Mouse (Mus musculus) urinary bladder, postnatal 14 days (tissue): ENCODE data around the gene Mpp1.

ENCODE experiments used
- DNase-seq: peaks from one replicate; pipeline ENCODE4 v3.0.0; 2021; ENCODE audit warnings: low spot score

Gene Mpp1

DNA sequence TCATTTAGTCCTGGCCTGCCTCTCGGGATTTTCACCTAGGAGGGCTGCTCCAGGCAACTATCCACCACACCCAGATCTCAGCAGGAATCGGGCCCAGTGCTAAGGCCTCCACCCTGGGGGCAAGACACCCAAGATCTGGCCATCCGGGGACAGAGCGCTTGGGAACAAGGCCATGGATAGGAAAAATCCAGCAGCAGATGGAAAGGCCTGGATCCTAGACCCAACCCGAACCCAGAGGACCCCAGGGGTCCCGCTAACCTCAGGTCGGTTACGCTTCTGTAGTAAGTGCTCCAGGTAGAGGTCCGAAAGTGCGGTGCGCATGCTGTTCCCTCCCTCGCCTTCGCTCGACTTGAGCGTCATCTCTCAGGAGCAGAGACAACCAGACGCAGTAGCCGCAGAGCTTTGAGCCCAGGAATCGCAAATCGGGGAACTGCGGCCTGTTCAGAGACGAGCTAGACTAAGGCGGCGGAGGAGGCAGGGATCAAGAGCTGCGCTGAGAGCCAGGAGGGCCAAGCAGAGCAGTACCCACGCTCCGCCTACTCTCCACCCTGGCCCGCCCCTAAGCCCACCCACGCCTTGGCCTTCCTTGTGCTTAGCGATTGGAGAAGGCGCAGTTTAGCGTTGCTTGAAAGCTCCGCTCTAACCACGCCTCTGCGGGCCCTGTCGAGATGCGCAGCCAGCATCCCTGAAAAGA lies at the start of gene Mpp1:
Mpp1 (minus strand) TSS at position 550 of the 694 bp plus-strand sequence.
- DNase-seq, result peak; percentile 80

DNA sequence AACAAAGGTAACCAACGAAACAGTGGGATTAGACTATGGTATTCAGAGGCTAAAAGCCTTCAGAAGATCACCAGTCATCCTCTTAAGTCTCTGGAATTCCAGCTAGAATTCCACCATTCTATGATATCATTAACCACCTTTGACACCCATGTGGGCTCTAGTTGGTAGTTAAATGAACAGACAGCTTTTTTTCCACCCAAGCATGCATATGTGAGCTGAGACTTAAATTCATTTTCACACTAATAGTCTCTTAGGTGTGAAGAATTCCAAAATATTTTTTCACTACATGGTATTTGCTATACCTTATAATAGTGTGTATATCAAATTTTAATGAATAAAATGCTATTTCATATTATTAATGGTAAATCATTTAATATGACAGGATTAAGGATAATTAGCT lies 32.9 kb upstream of the Mpp1 start, which contains the start of gene Smim9:
Smim9 (minus strand) TSS at position 101 of the 400 bp plus-strand sequence.
- DNase-seq, result no peak

DNA sequence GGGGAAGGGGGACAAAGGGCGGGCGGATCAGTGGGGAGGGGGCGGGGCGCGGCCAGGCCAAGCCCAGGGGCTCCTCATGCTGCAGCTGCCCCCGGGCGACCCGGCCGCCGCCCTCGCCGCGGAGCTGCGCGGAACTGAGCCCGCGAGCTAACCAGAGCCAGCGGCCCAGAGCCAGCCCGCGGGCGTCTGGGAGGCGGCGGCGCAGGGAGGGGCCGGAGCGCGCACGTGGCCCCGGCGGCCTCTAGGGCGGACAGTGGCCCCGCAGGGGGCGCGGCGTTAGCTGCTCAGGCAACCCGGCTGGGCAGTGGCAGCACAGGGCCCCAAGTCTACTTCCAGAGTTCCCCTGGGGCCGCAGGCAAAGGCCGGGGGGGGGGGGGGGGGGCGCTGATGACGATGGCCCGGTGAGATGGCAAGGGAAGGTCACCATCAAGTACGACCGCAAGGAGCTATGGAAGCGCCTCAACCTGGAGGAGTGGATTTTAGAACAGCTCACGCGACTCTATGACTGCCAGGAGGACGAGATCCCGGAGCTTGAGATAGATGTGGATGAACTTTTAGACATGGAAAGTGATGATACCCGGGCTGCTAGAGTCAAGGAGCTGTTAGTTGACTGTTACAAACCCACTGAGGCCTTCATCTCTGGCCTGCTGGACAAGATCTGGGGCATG lies 24.9 kb upstream of the Mpp1 start:
- DNase-seq, result peak; percentile 29

DNA sequence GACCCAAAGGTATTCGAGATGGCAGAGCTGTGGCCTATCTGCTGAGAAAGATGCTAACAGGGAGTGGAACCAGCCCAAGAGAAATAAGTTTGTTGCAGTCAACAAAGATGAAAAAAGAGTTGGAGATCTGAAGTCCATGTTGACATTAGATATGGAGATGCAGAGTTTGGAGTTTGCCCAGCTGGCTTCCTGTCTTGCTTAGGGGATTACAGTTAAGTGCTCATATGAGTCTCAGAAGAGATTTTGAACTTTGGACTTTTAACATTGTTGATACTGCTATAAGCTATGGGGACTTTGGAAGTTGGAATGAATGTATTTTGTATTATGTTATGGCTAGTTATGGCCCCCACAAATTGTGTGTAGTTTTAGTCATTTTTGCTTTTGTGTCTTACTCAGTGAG lies 21.4 kb upstream of the Mpp1 start:
- no peak for DNase-seq

DNA sequence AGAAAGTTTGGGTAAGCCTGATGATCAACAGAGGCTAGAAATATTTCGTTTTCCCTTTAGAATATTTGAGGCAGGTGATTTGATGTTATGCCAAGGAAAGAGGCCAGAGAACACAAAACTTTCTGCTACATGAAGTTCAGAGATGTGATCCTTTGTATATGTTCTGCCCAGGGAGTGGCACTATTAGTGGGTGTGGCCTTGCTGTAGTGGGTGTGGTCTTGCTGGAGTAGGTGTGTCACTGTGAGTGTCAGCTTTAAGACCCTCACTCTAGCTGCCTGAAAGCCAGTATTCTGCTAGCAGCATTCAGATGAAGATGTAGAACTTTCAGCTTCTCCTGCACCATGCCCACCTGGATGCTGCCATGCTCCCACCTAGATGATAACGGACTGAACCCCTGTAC lies 19.5 kb upstream of the Mpp1 start:
- no peak for DNase-seq

DNA sequence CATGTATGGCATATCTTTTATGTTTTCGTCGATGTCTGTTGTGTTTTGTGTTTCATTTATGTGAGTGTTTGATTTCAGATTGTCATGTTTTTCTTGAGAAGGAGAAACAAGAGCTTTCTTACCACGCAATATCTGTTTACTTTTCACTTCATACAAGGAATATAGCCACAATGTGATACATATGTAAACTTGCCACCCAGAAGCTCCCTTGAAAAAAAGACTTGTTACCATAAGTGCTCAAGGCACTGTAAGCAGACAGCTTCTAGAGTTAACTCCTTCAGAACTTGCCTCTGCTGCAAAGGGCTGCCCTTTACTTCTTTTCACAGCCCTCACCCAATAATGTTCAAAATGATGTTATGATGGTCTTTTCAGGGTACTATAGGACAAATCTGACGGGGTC lies 17.6 kb upstream of the Mpp1 start:
- no peak for DNase-seq

DNA sequence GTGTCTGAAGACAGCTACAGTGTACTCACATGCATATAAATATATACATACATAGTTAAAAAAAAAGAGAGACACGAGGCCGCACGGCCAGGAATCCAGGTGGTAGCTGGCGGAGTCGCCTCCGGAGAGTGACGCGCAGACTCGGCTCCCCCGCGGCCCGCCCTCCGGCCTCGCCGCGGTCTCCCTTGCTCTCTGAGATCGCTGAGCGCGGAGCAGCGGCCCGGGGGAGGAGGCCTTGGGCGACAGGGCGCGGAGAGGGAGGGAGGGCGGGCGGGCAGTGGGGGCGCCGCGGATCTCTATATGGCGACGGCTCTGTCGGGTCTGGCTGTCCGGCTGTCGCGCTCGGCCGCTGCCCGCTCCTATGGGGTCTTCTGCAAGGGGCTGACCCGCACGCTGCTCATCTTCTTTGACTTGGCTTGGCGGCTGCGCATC lies 12.3 kb upstream of the Mpp1 start:
- DNase-seq, result peak; percentile 5

DNA sequence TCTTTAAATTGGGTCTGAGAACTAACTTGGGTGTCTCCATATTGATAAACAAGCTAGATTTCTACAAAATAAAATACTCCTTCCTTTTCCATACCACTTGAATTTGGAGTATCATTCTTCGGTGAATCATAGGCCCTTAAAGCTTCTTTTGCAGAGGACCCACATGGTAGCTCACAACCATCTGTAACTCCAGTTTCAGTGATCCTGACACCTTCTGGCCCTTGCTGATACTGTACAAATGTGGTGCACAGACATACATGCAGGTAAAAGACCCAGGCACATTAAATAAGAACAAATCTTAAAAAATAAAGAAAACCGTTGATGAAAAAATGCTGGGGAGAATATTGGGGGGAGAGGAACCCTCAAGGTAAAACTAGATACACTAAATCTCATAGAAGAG lies 7.4 kb upstream of the Mpp1 start:
- no peak for DNase-seq

DNA sequence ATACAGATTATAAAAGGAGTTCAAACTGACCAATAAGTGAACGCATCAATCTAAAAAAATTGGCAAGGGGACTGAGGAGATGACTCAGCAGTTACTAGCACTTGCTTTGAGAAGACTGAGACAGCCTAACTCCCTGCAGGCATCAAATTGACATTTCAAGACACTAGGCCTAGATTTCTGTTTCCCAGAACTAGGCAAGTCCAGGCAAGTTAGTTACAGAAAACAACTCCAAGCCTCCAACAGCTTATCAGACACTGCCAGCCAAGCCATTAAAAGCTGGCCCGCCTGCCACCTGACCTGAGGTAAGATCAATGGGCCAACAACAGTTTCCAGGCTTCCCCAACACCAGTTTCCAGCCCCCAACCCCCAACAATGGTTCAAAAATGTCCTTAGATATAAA lies 6.9 kb upstream of the Mpp1 start:
- no peak for DNase-seq

DNA sequence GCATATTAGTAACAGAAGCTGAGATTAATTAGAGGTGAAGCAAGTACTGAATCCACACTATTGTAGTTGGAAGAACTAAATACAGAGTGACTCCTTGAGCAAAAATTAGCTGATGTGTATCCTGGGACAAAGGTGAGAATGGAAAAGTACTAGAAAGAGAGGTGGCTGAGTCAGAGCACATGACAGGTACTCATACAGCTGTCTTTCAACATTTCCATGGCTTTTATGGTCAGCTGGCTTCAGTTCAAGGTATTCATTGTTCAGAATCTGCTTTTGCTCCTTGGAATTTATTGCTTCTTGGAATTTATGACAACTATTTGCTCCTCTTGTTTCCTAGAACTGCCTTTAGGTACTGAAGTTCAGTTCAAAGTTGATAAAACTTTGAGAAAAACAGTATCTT lies 6.1 kb upstream of the Mpp1 start:
- no peak for DNase-seq

DNA sequence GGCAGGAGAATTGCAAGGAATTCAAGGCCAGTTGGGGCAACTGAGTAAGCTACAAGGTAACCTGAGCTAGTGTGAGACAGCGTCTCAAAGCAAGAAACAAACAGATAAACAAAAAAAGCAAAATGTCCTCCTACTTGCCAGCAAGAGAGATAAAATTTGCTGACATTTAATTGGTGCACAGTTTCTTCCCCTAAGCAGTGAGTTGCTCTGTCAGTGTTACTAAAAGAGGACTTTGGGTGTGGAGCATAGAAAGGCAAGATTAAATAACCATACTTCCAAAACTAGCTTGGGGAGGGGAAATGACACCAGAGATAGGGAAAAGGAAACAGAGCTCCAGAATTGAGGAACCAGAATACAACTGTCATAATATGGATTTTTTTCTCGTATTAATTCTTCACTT lies 1.3 kb downstream of the Mpp1 start:
- DNase-seq, result no peak

DNA sequence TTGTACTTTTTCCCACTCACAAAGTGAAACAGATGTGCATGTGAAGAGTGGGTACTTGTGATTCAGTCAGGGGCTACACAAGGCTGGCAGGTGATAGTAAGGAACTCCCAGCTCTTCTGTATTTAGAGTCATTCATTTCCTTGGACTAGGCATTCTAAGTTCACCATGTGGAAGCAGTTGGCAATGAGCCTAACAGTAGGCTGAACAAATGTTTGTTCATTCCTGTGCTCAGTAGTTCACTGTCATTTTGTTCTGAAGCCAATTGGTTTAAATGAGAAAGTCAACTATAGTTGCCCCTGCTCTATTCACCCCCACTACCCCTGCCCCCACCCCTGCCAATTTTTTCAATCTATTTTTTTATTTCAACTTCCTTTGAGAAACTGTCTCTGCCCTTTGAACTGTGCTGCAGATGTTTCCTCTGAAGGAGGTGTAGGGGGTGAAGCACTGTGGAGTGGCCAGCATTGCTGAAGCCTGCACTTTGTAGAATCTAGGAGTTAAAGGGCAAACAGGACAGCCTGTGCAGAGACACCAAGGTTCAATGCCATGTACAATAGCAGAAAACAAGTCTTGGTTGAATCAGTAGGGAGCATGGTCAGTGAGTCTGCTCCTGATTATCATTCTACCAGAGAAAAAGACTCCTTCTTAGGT lies 2.4 kb downstream of the Mpp1 start:
- DNase-seq, result peak; percentile 5

DNA sequence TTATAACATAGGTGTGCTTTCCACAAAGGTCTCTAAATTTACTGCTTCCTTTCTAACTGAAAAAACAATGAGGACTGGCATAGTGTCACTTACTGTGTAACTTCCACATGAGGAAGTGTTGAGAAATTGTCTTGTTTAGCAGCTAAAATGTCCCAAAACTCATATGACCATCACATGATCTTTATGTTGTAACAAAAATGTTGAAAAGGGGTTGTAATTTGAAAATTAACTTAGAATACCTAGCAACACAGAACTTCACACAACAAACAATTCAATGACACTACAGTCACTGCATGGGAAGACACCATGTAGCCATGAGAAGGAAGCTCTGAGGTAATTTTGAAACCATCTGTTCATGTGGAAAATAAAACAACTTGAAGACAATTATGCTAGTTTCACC lies 3.9 kb downstream of the Mpp1 start:
- no peak for DNase-seq

DNA sequence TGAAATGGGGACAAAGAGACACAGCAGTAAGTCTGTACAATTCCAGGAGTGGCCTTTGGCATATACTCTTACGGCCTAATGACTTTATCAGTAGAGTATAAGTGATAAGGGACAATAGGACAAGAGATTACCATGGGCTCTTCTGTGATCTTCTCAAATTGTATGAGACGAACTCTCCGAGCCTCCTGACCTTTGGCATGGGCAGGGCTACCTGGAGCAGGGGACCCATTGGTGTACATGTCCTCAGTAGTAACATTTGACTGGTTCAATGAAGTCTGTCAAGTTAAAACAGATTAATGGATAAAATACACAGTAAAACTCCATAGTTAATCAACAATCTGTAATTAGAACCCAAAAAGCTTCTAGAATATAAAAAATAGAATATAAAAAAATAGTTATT lies 5.2 kb downstream of the Mpp1 start:
- no peak for DNase-seq

DNA sequence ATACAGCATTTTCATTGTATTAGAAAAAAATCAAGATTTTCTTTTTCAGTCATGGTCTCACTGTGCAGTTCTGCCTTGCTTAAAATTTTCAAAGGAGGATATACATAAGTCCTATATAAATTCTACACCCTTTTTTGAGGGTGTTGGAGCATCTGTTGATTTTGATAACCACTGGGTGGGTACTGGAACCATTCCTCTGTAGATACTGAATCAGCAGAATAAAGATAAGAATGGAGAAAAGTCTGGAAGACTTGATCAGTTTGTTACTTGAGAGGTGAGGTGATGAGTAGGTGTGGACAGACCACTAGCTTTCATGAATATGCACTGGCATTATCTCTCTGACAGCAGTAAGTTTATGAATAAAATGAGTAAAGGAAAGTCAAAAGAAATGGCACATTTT lies 15.3 kb downstream of the Mpp1 start:
- DNase-seq, result no peak

DNA sequence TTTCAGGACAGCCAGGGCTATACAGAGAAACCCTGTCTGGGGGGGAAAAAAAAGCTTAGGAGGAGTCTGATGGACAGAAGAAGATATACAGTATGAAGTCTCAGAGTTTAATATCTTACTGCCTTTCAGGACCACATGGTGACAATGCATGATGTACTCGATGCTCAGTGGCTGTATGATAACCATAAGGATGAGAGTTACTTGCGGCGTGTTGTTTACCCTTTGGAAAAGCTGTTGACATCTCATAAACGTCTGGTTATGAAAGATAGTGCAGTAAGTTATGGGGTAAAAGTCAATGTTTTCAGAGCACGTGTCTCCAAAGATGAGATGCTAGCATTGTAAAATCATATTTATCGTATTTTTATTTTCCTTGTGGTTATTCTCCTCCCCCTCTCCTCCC lies 28.5 kb downstream of the Mpp1 start:
- no peak for DNase-seq

DNA sequence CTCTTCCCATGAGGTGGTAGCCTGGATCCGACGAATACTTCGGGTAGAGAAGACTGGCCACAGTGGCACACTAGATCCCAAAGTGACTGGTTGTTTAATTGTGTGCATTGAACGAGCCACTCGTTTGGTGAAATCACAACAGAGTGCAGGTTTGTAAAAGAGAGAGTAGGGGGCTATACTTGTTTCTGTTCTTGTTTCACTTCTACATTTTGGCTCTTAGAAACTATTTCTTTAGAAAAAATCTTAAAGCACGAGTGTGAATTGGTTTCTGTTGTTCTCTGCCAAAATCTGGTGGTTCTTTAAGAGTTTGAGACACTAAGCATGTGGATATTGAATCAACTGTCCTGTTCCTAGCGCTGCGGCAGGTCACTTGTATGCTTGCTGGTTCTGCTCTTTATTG lies 32.0 kb downstream of the Mpp1 start:
- DNase-seq, result no peak

DNA sequence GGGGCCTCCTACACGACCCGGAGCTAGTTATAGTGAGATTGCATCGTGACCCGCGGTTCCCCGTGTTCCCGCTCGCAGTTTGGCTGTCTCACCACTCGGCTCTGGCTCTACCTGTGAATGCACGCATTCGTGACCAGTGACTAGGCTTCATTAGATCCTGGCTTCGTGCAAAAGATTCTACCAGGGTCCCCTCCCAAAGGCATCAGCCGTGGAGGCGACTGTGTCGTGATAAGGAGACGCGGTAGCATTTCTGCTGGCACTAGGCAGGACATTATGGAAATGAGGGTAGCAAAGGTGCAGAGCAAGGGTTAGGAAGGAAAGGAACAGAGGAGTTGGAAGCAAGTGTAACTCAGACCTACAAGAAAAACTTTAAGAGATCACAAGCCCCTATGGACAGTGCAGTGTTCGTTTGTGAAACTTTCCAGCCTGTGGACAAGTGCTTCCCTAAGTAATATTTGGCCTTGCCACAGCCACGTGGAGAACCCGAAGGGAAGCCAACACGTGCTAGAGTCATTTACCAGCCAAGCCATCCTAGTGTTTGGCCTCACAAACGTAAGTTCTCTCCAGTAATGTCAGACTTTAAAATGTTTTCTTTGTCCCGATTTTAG lies 34.5 kb downstream of the Mpp1 start:
- DNase-seq, result peak; percentile 3

DNA sequence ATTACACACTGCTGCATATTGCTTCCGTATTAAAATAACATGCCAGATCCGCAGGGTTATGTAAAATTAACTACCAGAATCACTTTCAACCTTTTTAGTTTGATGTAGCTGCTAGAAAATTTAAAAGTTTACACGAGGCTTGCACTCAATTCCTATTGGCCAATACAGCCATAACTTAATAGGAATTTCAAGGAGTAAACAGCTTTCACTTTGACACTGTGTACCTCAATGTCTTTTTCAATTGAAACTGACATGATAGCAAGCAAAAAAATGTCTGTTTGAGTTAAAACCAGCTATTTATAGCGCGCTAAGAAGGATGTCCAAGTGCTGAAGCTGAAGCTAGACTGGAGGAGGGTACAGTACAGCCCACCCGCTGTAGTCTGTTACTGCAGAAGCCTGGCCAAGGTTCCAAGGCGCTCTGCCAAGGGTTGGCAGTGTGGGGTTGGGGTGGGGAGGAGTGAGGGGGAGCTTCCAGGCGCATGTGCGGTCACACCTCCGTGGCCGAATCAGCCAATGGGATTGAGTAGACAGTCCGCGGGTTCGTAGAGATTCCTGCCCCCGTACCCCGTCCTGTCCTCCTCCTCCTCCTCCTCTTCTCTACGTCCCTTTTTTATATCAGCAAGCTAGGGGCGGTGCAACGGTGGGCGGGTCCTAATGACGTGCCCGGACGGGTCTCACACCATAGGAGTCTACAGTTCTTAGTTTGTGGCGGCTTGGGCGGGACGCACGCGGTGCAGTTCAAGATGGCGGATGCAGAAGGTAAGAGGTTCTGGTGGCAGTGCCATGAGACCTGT lies 35.2 kb downstream of the Mpp1 start, which contains the start of gene Dkc1:
Dkc1 (plus strand) TSS at position 486 of the 794 bp plus-strand sequence.
- DNase-seq, result peak; percentile 92

DNA sequence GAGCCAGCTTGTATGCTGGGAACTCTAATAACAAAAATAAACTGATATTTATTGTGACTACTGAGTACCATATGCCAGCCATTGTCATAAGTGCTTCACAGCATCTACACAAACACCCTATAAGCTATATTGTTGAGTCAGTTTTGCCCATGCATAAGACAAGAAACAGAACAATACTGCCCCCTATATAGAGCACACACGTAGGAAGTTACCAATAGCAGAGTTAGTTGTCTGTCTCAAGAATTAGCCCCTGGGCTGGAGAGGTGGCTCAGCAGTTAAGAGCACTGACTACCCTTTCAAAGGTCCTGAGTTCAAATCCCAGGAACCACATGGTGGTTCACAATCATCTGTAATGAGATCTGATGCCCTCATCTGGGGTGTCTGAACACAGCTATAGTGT lies 45.2 kb downstream of the Mpp1 start:
- no peak for DNase-seq

DNA sequence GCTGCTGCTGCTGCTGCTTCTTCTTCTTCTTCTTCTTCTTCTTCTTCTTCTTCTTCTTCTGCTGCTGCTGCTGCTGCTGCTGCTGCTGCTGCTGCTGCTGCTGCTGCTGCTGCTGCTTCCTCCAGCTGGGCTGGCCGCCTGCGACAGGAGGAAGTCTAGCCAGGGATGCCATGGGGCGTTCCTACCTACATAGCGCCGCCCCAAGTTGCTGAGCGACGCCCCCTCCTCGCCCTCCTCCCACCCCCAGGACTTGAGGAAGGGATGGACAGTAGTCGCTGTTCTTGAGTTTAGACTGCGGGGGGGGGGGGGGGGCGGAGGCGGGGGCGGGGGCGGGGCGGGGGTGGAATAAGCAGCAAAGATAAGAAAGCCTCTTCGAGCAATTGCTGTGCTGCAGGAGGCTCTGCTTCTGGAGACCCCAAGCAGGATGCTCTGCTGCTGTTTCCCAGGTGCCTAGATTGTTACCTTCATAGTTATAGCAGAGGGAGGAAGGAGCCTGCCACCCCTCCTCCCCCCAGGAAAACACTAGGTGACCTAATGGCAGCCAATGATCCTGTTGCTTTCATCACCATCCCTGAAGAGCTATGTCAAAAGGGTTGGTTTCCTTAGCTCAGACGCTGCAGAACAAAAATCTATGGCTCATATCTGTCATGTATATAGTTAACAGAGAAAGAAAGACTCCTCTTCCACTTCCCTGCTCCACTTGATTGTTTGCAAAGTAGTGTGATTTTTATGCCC lies 45.9 kb downstream of the Mpp1 start, which contains the start of gene Gab3:
Gab3 (minus strand) TSS at position 685 of the 735 bp plus-strand sequence.
- DNase-seq, result peak; percentile 31
